Mouse (Mus musculus): ENCODE measurements around the gene Slc39a13. TPM values are rescaled to one million over a fixed set of nuclear protein-coding genes. Genes with fewer than 3 reads are reported as not detected.

Slc39a13 gene
- total RNA-seq, 2 experiments from 2014 or later = 33.7 to 37.3 TPM

GRCm38 (mm10) chr2:91069306-91070000, 764 bp downstream of the Slc39a13 start:
- peak overlapping the region; percentile 89 for H3K4me3 ChIP-seq
- no peak for TF ChIP-seq CTCF (conservative IDR thresholded peaks at IDR 0.05)

GRCm38 (mm10) chr2:91068872-91069165, 1.4 kb downstream of the Slc39a13 start:
- peak overlapping the region; percentile 89 for H3K4me3 ChIP-seq
- DNase-seq (ENCODE audit: low spot score in 2 of 2) = no peak
- H3K27ac ChIP-seq = peak overlapping the region; percentile 84
- TF ChIP-seq CTCF (conservative IDR thresholded peaks at IDR 0.05) = no peak

More at GRCm38 (mm10) chr2:91069306-91070000, 764 bp downstream of the Slc39a13 start:
- peak overlapping the region; percentile 84 for H3K27ac ChIP-seq
- DNase-seq (ENCODE audit: low spot score in 2 of 2) = no peak

GRCm38 (mm10) chr2:91068162-91068871, 1.9 kb downstream of the Slc39a13 start:
- TF ChIP-seq CTCF (conservative IDR thresholded peaks at IDR 0.05) = no peak
- H3K27ac ChIP-seq = peak overlapping the region; percentile 84; the same call in 1 of the 2 replicates
- no peak for DNase-seq (ENCODE audit: low spot score in 2 of 2)
- H3K4me3 ChIP-seq = peak overlapping the region; percentile 89

GRCm38 (mm10) chr2:91066455-91066854, 3.8 kb downstream of the Slc39a13 start:
- DNase-seq (ENCODE audit: low spot score in 2 of 2) = no peak
- Histone ChIP-seq H3K27ac (peak overlapping the region; percentile 54; the same call in 1 of the 2 replicates), H3K4me3 (no peak overlapping the region)
- no peak for TF ChIP-seq CTCF (conservative IDR thresholded peaks at IDR 0.05)

GRCm38 (mm10) chr2:91065544-91065943, 4.7 kb downstream of the Slc39a13 start:
- H3K27ac ChIP-seq = peak overlapping the region; percentile 54
- TF ChIP-seq CTCF (conservative IDR thresholded peaks at IDR 0.05) = peak; percentile 88
- H3K4me3 ChIP-seq = no peak overlapping the region
- peak; percentile 61 to 62 for DNase-seq (ENCODE audit: low spot score in 2 of 2)

- H3K4me3 ChIP-seq = no peak overlapping the region
- DNase-seq (ENCODE audit: low spot score in 2 of 2) = no peak
- peak; percentile 55 for TF ChIP-seq CTCF (conservative IDR thresholded peaks at IDR 0.05)
- H3K27ac ChIP-seq = 0 out of 2 replicates have a peak overlapping the region, but pooled peaks have one; percentile 5
Observed at GRCm38 (mm10) chr2:91064211-91064610, 6.0 kb downstream of the Slc39a13 start.

GRCm38 (mm10) chr2:91062779-91063606, 7.2 kb downstream of the Slc39a13 start:
- no peak for DNase-seq (ENCODE audit: low spot score in 2 of 2)
- Histone ChIP-seq H3K27ac (peak overlapping the region; percentile 74; the same call in 1 of the 2 replicates), H3K4me3 (no peak overlapping the region)
- TF ChIP-seq CTCF (conservative IDR thresholded peaks at IDR 0.05) = no peak

- DNase-seq (ENCODE audit: low spot score in 2 of 2) = no peak
- TF ChIP-seq CTCF (conservative IDR thresholded peaks at IDR 0.05) = no peak
- Histone ChIP-seq H3K4me3 (no peak overlapping the region), H3K27ac (peak overlapping the region; percentile 74)
Observed at GRCm38 (mm10) chr2:91061849-91062481, 8.3 kb downstream of the Slc39a13 start.

GRCm38 (mm10) chr2:91060544-91061355, 9.5 kb downstream of the Slc39a13 start:
- peak overlapping the region; percentile 85 for H3K27ac ChIP-seq
- DNase-seq (ENCODE audit: low spot score in 2 of 2) = peak; percentile 78 to 83
- H3K4me3 ChIP-seq = no peak overlapping the region
- TF ChIP-seq CTCF (conservative IDR thresholded peaks at IDR 0.05) = peak; percentile 87

GRCm38 (mm10) chr2:91059376-91059775, 10.8 kb downstream of the Slc39a13 start:
- H3K27ac ChIP-seq = 0 out of 2 replicates have a peak overlapping the region, but pooled peaks have one; percentile 85
- no peak for DNase-seq (ENCODE audit: low spot score in 2 of 2)
- H3K4me3 ChIP-seq = no peak overlapping the region
- TF ChIP-seq CTCF (conservative IDR thresholded peaks at IDR 0.05) = no peak

GRCm38 (mm10) chr2:91058435-91058834, 11.8 kb downstream of the Slc39a13 start:
- no peak overlapping the region for H3K27ac ChIP-seq
- no peak overlapping the region for H3K4me3 ChIP-seq
- no peak for DNase-seq (ENCODE audit: low spot score in 2 of 2)
- TF ChIP-seq CTCF (conservative IDR thresholded peaks at IDR 0.05) = no peak
